Mouse (Mus musculus) neural tube, embryonic 15.5 days (tissue): ENCODE measurements at regions not wholly inside any gene's neighbourhood (a gene's known extent, or its start where the extent isn't known, plus 50 kb on each side); places are given as distances from the start of the nearest gene placed in this dataset.

ENCODE experiments used
- ATAC-seq: fragments of 200-750 bp; cut with Nextera tagmentation; 2 replicates; pipeline ENCODE4 v1.8.0; 2017; ENCODE audit warnings: mild to moderate bottlenecking, moderate TSS enrichment, moderate library complexity; ENCODE audit not compliant: low FRiP score
- H3K27ac ChIP-seq: fragments of 300-500 bp; sonication (generic); replicated peaks from 2 replicates; pipeline ENCODE4 v1.5.1; 2015; ENCODE audit warnings: mild to moderate bottlenecking, inconsistent platforms
- H3K27me3 ChIP-seq: fragments of 300-500 bp; sonication (generic); replicated peaks from 2 replicates; pipeline ENCODE4 v1.6.1; 2015; ENCODE audit warnings: inconsistent platforms
- H3K36me3 ChIP-seq: fragments of 300-500 bp; sonication (generic); 2 replicates; pipeline ENCODE4 v1.6.1; 2015; ENCODE audit warnings: inconsistent platforms
- H3K4me1 ChIP-seq: fragments of 300-500 bp; sonication (generic); 2 replicates; pipeline ENCODE4 v1.6.1; 2015; ENCODE audit warnings: inconsistent platforms
- H3K4me2 ChIP-seq: fragments of 300-500 bp; sonication (generic); 2 replicates; pipeline ENCODE4 v1.6.1; 2015; ENCODE audit warnings: inconsistent platforms, mild to moderate bottlenecking, moderate library complexity
- H3K4me3 ChIP-seq: fragments of 300-500 bp; sonication (generic); replicated peaks from 2 replicates; pipeline ENCODE4 v1.5.1; 2015; ENCODE audit warnings: mild to moderate bottlenecking, inconsistent platforms
- H3K9ac ChIP-seq: fragments of 300-500 bp; sonication (generic); replicated peaks from 2 replicates; pipeline ENCODE4 v1.6.1; 2015; ENCODE audit warnings: mild to moderate bottlenecking, inconsistent platforms
- H3K9me3 ChIP-seq: fragments of 300-500 bp; sonication (generic); replicated peaks from 2 replicates; pipeline ENCODE4 v1.6.1; 2016; ENCODE audit warnings: inconsistent platforms
- WGBS: fragments of 180-500 bp; shearing (Covaris S2); methylation state at CpG from one replicate; pipeline ENCODE4 v1.1.7; 2015; ENCODE audit warnings: mixed read lengths; 5-methylcytosine and 5-hydroxymethylcytosine counted together

- peaks cover 22% of the 10 kb centered on the region for H3K4me1 ChIP-seq
- peak overlapping the region; percentile 40; the same call in 1 of the 2 replicates for H3K4me3 ChIP-seq
- no peak overlapping the region for H3K9ac ChIP-seq
- 0 out of 2 replicates have a peak, but pooled peaks cover 3% of the 10 kb centered on the region for H3K27me3 ChIP-seq
- peak; percentile 10; the same call in 1 of the 2 replicates for ATAC-seq
- H3K36me3 ChIP-seq: no peaks in the 10 kb centered on the region
- H3K4me2 ChIP-seq: peak overlapping the region; percentile 83
- no peak overlapping the region for H3K27ac ChIP-seq
- 0% methylated on average over 1 of the region's 1 CpGs for WGBS
- no peaks in the 10 kb centered on the region for H3K9me3 ChIP-seq
Observed at GRCm38 (mm10) chr15:36375549-36375885, 632.1 kb downstream of the Zfp706 start.

GRCm38 (mm10) chr15:36374732-36375548 lies 632.6 kb downstream of the Zfp706 start:
- under 1% methylated on average over 20 of the region's 20 CpGs for WGBS
- Histone ChIP-seq H3K27ac (peak overlapping the region; percentile 49), H3K4me3 (peak overlapping the region; percentile 40)

GRCm38 (mm10) chr15:36373900-36374611 lies 633.5 kb downstream of the Zfp706 start:
- no peak overlapping the region for H3K27ac ChIP-seq
- 10% methylated on average over 11 of the region's 11 CpGs for WGBS
- ATAC-seq: peak; percentile 68; the same call in 1 of the 2 replicates
- peak overlapping the region; percentile 34 for H3K9ac ChIP-seq
- peak overlapping the region; percentile 83 for H3K4me2 ChIP-seq
- H3K9me3 ChIP-seq: no peaks in the 10 kb centered on the region
- peaks cover 22% of the 10 kb centered on the region for H3K4me1 ChIP-seq
- H3K4me3 ChIP-seq: peak overlapping the region; percentile 40
- H3K27me3 ChIP-seq: 0 out of 2 replicates have a peak, but pooled peaks cover 3% of the 10 kb centered on the region
- no peaks in the 10 kb centered on the region for H3K36me3 ChIP-seq

More at GRCm38 (mm10) chr15:36374732-36375548, 632.6 kb downstream of the Zfp706 start:
- H3K4me1 ChIP-seq: peaks cover 22% of the 10 kb centered on the region
- H3K4me2 ChIP-seq: peak overlapping the region; percentile 83
- peak; percentile 80 for ATAC-seq
- no peaks in the 10 kb centered on the region for H3K36me3 ChIP-seq
- no peaks in the 10 kb centered on the region for H3K9me3 ChIP-seq
- peak overlapping the region; percentile 36; the same call in 1 of the 2 replicates for H3K9ac ChIP-seq
- H3K27me3 ChIP-seq: 0 out of 2 replicates have a peak, but pooled peaks cover 3% of the 10 kb centered on the region

- H3K9me3 ChIP-seq: no peaks in the 10 kb centered on the region
- no peak overlapping the region for H3K9ac ChIP-seq
- H3K27ac ChIP-seq: no peak overlapping the region
- no peak overlapping the region for H3K4me3 ChIP-seq
- H3K27me3 ChIP-seq: 0 out of 2 replicates have a peak, but pooled peaks cover 3% of the 10 kb centered on the region
- WGBS: 55% methylated on average over 3 of the region's 3 CpGs
- H3K4me1 ChIP-seq: peaks cover 22% of the 10 kb centered on the region
- H3K4me2 ChIP-seq: no peak overlapping the region
- ATAC-seq: no peak
- no peaks in the 10 kb centered on the region for H3K36me3 ChIP-seq
Observed at GRCm38 (mm10) chr15:36373481-36373880, 634.1 kb downstream of the Zfp706 start.

- Histone ChIP-seq H3K9me3 (no peaks in the 10 kb centered on the region), H3K4me3 (no peak overlapping the region), H3K27ac (no peak overlapping the region), H3K36me3 (no peaks in the 10 kb centered on the region), H3K27me3 (0 out of 2 replicates have a peak, but pooled peaks cover 3% of the 10 kb centered on the region), H3K9ac (no peak overlapping the region), H3K4me2 (no peak overlapping the region), H3K4me1 (peaks cover 22% of the 10 kb centered on the region)
- ATAC-seq: no peak
Observed at GRCm38 (mm10) chr15:36371382-36371781, 636.2 kb downstream of the Zfp706 start.

GRCm38 (mm10) chr15:36370906-36371305 lies 636.7 kb downstream of the Zfp706 start:
- 92% methylated on average over 4 of the region's 4 CpGs for WGBS

GRCm38 (mm10) chr15:36367296-36367695 lies 640.3 kb downstream of the Zfp706 start:
- H3K4me2 ChIP-seq: no peak overlapping the region
- no peaks in the 10 kb centered on the region for H3K36me3 ChIP-seq
- ATAC-seq: no peak
- H3K27me3 ChIP-seq: no peaks in the 10 kb centered on the region
- H3K9me3 ChIP-seq: no peaks in the 10 kb centered on the region
- no peak overlapping the region for H3K4me3 ChIP-seq
- no peak overlapping the region for H3K27ac ChIP-seq
- H3K9ac ChIP-seq: no peak overlapping the region
- H3K4me1 ChIP-seq: no peaks in the 10 kb centered on the region

More at GRCm38 (mm10) chr15:36370906-36371305, 636.7 kb downstream of the Zfp706 start:
- no peak overlapping the region for H3K4me2 ChIP-seq
- no peak overlapping the region for H3K9ac ChIP-seq
- no peaks in the 10 kb centered on the region for H3K9me3 ChIP-seq
- H3K4me3 ChIP-seq: no peak overlapping the region
- no peak for ATAC-seq
- H3K4me1 ChIP-seq: peaks cover 22% of the 10 kb centered on the region
- H3K27ac ChIP-seq: no peak overlapping the region
- 0 out of 2 replicates have a peak, but pooled peaks cover 3% of the 10 kb centered on the region for H3K27me3 ChIP-seq
- no peaks in the 10 kb centered on the region for H3K36me3 ChIP-seq

GRCm38 (mm10) chr15:36364757-36365156 lies 642.8 kb downstream of the Zfp706 start:
- no peak overlapping the region for H3K27ac ChIP-seq
- no peak for ATAC-seq
- no peak overlapping the region for H3K4me3 ChIP-seq
- no peaks in the 10 kb centered on the region; the same call in 1 of the 2 replicates for H3K4me1 ChIP-seq
- H3K9ac ChIP-seq: no peak overlapping the region
- no peak overlapping the region for H3K4me2 ChIP-seq
- no peaks in the 10 kb centered on the region for H3K27me3 ChIP-seq
- no peaks in the 10 kb centered on the region for H3K36me3 ChIP-seq
- no peaks in the 10 kb centered on the region for H3K9me3 ChIP-seq

GRCm38 (mm10) chr15:36364062-36364461 lies 643.5 kb downstream of the Zfp706 start:
- ATAC-seq: no peak
- H3K9ac ChIP-seq: no peak overlapping the region
- H3K27me3 ChIP-seq: no peaks in the 10 kb centered on the region
- H3K27ac ChIP-seq: no peak overlapping the region
- 77% methylated on average over 5 of the region's 5 CpGs for WGBS
- H3K4me1 ChIP-seq: no peaks in the 10 kb centered on the region; the same call in 1 of the 2 replicates
- no peak overlapping the region for H3K4me2 ChIP-seq
- no peak overlapping the region for H3K4me3 ChIP-seq
- no peaks in the 10 kb centered on the region for H3K9me3 ChIP-seq
- no peaks in the 10 kb centered on the region for H3K36me3 ChIP-seq

- Histone ChIP-seq H3K4me1 (no peaks in the 10 kb centered on the region; the same call in 1 of the 2 replicates), H3K9ac (no peak overlapping the region)
- ATAC-seq: no peak
Observed at GRCm38 (mm10) chr15:36362911-36363565, 644.5 kb downstream of the Zfp706 start.

GRCm38 (mm10) chr15:36361522-36362148 lies 645.9 kb downstream of the Zfp706 start:
- Histone ChIP-seq H3K9ac (no peak overlapping the region), H3K27me3 (no peaks in the 10 kb centered on the region), H3K4me1 (no peaks in the 10 kb centered on the region; the same call in 1 of the 2 replicates), H3K4me3 (no peak overlapping the region), H3K36me3 (no peaks in the 10 kb centered on the region), H3K9me3 (no peaks in the 10 kb centered on the region), H3K4me2 (no peak overlapping the region), H3K27ac (no peak overlapping the region)
- ATAC-seq: no peak
- WGBS: 41% methylated on average over 7 of the region's 7 CpGs

More at GRCm38 (mm10) chr15:36362911-36363565, 644.5 kb downstream of the Zfp706 start:
- Histone ChIP-seq H3K27ac (no peak overlapping the region), H3K4me3 (no peak overlapping the region), H3K27me3 (no peaks in the 10 kb centered on the region), H3K4me2 (no peak overlapping the region), H3K9me3 (no peaks in the 10 kb centered on the region), H3K36me3 (no peaks in the 10 kb centered on the region)
- 74% methylated on average over 4 of the region's 4 CpGs for WGBS
